Mouse (Mus musculus): Measurements from ENCODE around the gene Ankrd2. TPM values are rescaled to one million over a fixed set of nuclear protein-coding genes. Genes with fewer than 3 reads are reported as not detected.

Ankrd2 gene
- polyA plus RNA-seq, 1 experiment from 2014 or later, result 0.22 TPM

- Histone ChIP-seq H3K27ac (replicated peaks) (peak overlapping the region; percentile 76), H3K36me3 (replicated peaks) (peaks cover 15% of the 10 kb centered on the region), H3K4me1 (peaks cover 41% of the 10 kb centered on the region), H3K4me3 (peak overlapping the region; percentile 97), H3K27me3 (replicated peaks; ENCODE audit: low read depth, poor library complexity, severe bottlenecking) (no peaks in the 10 kb centered on the region), H3K9me3 (no peaks in the 10 kb centered on the region)
- WGBS, result 24% methylated on average over 14 of the region's 14 CpGs
- peak; percentile 66 for DNase-seq (ENCODE audit: low spot score)
Observed at GRCm38 (mm10) chr19:42089103-42089747, 53.4 kb downstream of the Ankrd2 start.

GRCm38 (mm10) chr19:42089748-42090595 is 54.2 kb downstream of the Ankrd2 start, which contains the start of gene Pi4k2a:
Gene Pi4k2a (plus strand): TSS chr19:42090470.
- no peaks in the 10 kb centered on the region for H3K27me3 ChIP-seq (replicated peaks; ENCODE audit: low read depth, poor library complexity, severe bottlenecking)
- peaks cover 23% of the 10 kb centered on the region for H3K36me3 ChIP-seq (replicated peaks)
- H3K9me3 ChIP-seq, result no peaks in the 10 kb centered on the region
- H3K4me3 ChIP-seq, result peak within 1 kb of the TSS; percentile 97
- H3K4me1 ChIP-seq, result peaks cover 41% of the 10 kb centered on the region
- peak; percentile 99 for DNase-seq (ENCODE audit: low spot score)
- peak within 1 kb of the TSS; percentile 92 for H3K27ac ChIP-seq (replicated peaks)
- 1% methylated on average over 55 of the region's 55 CpGs for WGBS

- H3K27me3 ChIP-seq (replicated peaks; ENCODE audit: low read depth, poor library complexity, severe bottlenecking), result no peaks in the 10 kb centered on the region
- under 1% methylated on average over 52 of the region's 52 CpGs for WGBS
- peaks cover 37% of the 10 kb centered on the region for H3K4me1 ChIP-seq
- peaks cover 30% of the 10 kb centered on the region for H3K36me3 ChIP-seq (replicated peaks)
- peak overlapping the region; percentile 97 for H3K4me3 ChIP-seq
- DNase-seq (ENCODE audit: low spot score), result no peak
- H3K27ac ChIP-seq (replicated peaks), result peak overlapping the region; percentile 92
- no peaks in the 10 kb centered on the region for H3K9me3 ChIP-seq
Observed at GRCm38 (mm10) chr19:42090637-42091141, 54.9 kb downstream of the Ankrd2 start.

Other genes with a start within 250 kb of the Ankrd2 start
- 45.2 and 46.2 TPM in 2 replicates for gene Arhgap19, start 234.0 kb upstream of the Ankrd2 start, polyA plus RNA-seq (2016; fragmentation: Nextera tagmentation; extraction: Ambion mirVana)
- gene Frat1, start 206.0 kb upstream of the Ankrd2 start, polyA plus RNA-seq (2016; fragmentation: Nextera tagmentation; extraction: Ambion mirVana), result 9.1 and 9.2 TPM in 2 replicates
- 3.8 and 4.3 TPM in 2 replicates for gene Frat2, start 187.9 kb upstream of the Ankrd2 start, polyA plus RNA-seq (2016; fragmentation: Nextera tagmentation; extraction: Ambion mirVana)
- 36.3 and 38.9 TPM in 2 replicates for gene Rrp12, start 139.8 kb upstream of the Ankrd2 start, polyA plus RNA-seq (2016; fragmentation: Nextera tagmentation; extraction: Ambion mirVana)
- 1,003 and 1,124 TPM in 2 replicates for gene Pgam1, start 124.1 kb upstream of the Ankrd2 start, polyA plus RNA-seq (2016; fragmentation: Nextera tagmentation; extraction: Ambion mirVana)
- 94.3 and 96.8 TPM in 2 replicates for gene Exosc1, start 102.6 kb upstream of the Ankrd2 start, polyA plus RNA-seq (2016; fragmentation: Nextera tagmentation; extraction: Ambion mirVana)
- gene Zdhhc16, start 102.5 kb upstream of the Ankrd2 start, polyA plus RNA-seq (2016; fragmentation: Nextera tagmentation; extraction: Ambion mirVana), result 85.4 and 85.7 TPM in 2 replicates
- 43.1 and 45.0 TPM in 2 replicates for gene Mms19, start 54.8 kb upstream of the Ankrd2 start, polyA plus RNA-seq (2016; fragmentation: Nextera tagmentation; extraction: Ambion mirVana)
- gene Ubtd1, start 54.2 kb upstream of the Ankrd2 start, polyA plus RNA-seq (2016; fragmentation: Nextera tagmentation; extraction: Ambion mirVana), result 13.2 and 13.5 TPM in 2 replicates
- 1.1 and 1.3 TPM in 2 replicates for gene Hoga1, start 9.6 kb downstream of the Ankrd2 start, polyA plus RNA-seq (2016; fragmentation: Nextera tagmentation; extraction: Ambion mirVana)
- 0.17 TPM in 1 of 2 replicates, not detected in the other for gene 4933411K16Rik, start 16.2 kb downstream of the Ankrd2 start, polyA plus RNA-seq (2016; fragmentation: Nextera tagmentation; extraction: Ambion mirVana)
- gene Morn4, start 50.4 kb downstream of the Ankrd2 start, polyA plus RNA-seq (2016; fragmentation: Nextera tagmentation; extraction: Ambion mirVana), result 47.9 and 48.1 TPM in 2 replicates
- 28.0 and 30.2 TPM in 2 replicates for gene Pi4k2a, start 54.5 kb downstream of the Ankrd2 start, polyA plus RNA-seq (2016; fragmentation: Nextera tagmentation; extraction: Ambion mirVana)
- gene Avpi1, start 93.1 kb downstream of the Ankrd2 start, polyA plus RNA-seq (2016; fragmentation: Nextera tagmentation; extraction: Ambion mirVana), result 23.5 and 24.5 TPM in 2 replicates
- gene Marveld1, start 111.4 kb downstream of the Ankrd2 start, polyA plus RNA-seq (2016; fragmentation: Nextera tagmentation; extraction: Ambion mirVana), result 3.9 and 4.0 TPM in 2 replicates
- 32.0 and 33.0 TPM in 2 replicates for gene Zfyve27, start 128.0 kb downstream of the Ankrd2 start, polyA plus RNA-seq (2016; fragmentation: Nextera tagmentation; extraction: Ambion mirVana)
- gene Sfrp5, start 166.3 kb downstream of the Ankrd2 start, polyA plus RNA-seq (2016; fragmentation: Nextera tagmentation; extraction: Ambion mirVana), result 0.58 and 0.72 TPM in 2 replicates
- gene Golga7b, start 211.6 kb downstream of the Ankrd2 start, polyA plus RNA-seq (2016; fragmentation: Nextera tagmentation; extraction: Ambion mirVana), result 0.58 and 1.2 TPM in 2 replicates

Data from embryonic facial prominence, embryonic 10.5 days (tissue).